Mouse (Mus musculus) kidney, adult 18-20 months (tissue): ENCODE measurements around the gene Erp27.
A peak's percentile ranks its signal among the peaks of the same experiment; 100 is the strongest.

Experiments used
- DNase-seq: peaks from one replicate; pipeline ENCODE4 v3.0.0; 2021

Gene Erp27

GRCm38 (mm10) chr6:136938331-136939126, 16.5 kb upstream of the Erp27 start:
- no peak for DNase-seq

- DNase-seq, result no peak
These were observed 15.1 kb upstream of the Erp27 start for GRCm38 (mm10) chr6:136937117-136937516.

GRCm38 (mm10) chr6:136936361-136936760, 14.4 kb upstream of the Erp27 start:
- no peak for DNase-seq

GRCm38 (mm10) chr6:136935233-136935632, 13.3 kb upstream of the Erp27 start:
- DNase-seq, result no peak

- no peak for DNase-seq
These were observed 12.1 kb upstream of the Erp27 start for GRCm38 (mm10) chr6:136934068-136934467.

GRCm38 (mm10) chr6:136931246-136931645, 9.3 kb upstream of the Erp27 start:
- no peak for DNase-seq

GRCm38 (mm10) chr6:136930677-136931076, 8.7 kb upstream of the Erp27 start:
- DNase-seq, result peak; percentile 38

- DNase-seq, result no peak
These were observed 5.6 kb upstream of the Erp27 start for GRCm38 (mm10) chr6:136927626-136928025.

- DNase-seq, result no peak
These were observed 3.1 kb upstream of the Erp27 start for GRCm38 (mm10) chr6:136925049-136925448.

GRCm38 (mm10) chr6:136923532-136923931, 1.6 kb upstream of the Erp27 start, which contains the start of gene Pde6h:
Gene Pde6h (plus strand): TSS chr6:136923832.
- DNase-seq, result no peak

- no peak for DNase-seq
These were observed 891 bp upstream of the Erp27 start for GRCm38 (mm10) chr6:136922871-136923270.

- no peak for DNase-seq
These were observed 379 bp downstream of the Erp27 start for GRCm38 (mm10) chr6:136921601-136922000.

- peak; percentile 72 for DNase-seq
These were observed 1.4 kb downstream of the Erp27 start for GRCm38 (mm10) chr6:136920320-136921257.

GRCm38 (mm10) chr6:136917885-136918284, 4.1 kb downstream of the Erp27 start:
- DNase-seq, result no peak

GRCm38 (mm10) chr6:136915721-136916395, 6.1 kb downstream of the Erp27 start:
- no peak for DNase-seq

- no peak for DNase-seq
These were observed 7.7 kb downstream of the Erp27 start for GRCm38 (mm10) chr6:136914234-136914633.

GRCm38 (mm10) chr6:136913384-136914126, 8.4 kb downstream of the Erp27 start:
- DNase-seq, result peak; percentile 58

GRCm38 (mm10) chr6:136912751-136913265, 9.2 kb downstream of the Erp27 start:
- DNase-seq, result no peak

GRCm38 (mm10) chr6:136910247-136910890, 11.6 kb downstream of the Erp27 start:
- DNase-seq, result no peak

GRCm38 (mm10) chr6:136906937-136907293, 15.1 kb downstream of the Erp27 start:
- no peak for DNase-seq

GRCm38 (mm10) chr6:136906283-136906936, 15.6 kb downstream of the Erp27 start:
- DNase-seq, result no peak
